Mouse (Mus musculus): ENCODE results near the gene Spen.

DNA sequence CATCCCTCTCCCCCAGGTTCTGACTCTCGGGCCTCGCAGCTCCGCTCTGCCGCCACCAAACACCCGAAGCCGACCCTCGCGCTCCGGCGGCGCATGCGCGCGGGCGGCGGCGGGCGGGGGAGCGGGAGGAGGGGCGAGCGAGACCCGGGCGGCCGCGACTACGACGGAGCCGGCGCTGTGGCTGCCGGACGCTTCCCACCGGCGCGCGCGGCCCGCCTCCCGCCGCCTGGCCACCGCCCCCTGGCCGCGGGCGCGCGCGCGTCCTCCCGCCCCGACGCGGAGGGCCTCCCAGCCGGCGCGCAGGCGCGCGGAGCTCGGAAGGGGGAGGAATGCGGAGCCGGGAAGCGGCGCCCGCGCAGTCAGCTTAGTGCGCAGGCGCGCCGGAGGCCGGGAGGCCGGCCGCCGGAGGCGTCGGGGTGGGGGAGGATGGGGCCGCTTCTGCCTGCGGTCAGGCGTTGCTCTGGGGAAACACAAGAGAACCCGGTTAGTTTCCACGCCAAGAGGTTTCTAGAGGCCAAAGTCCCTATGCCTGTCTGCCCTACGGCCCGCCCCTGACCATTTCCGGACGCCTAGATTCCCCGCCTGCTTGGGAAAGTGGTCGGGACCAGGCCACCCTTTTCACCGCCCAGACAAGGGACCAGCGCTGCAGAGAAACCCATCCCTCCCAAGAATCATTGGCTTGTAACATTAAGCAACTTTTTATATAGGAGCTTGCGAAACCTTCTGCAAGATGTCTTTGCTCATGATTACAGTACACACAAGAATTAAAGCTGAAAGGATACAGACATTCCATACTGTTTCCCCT, at the start of gene Spen:
- peak; percentile 72 for TF ChIP-seq EP300 (IDR thresholded peaks at IDR 0.05; ENCODE audit: low read depth)
- TF ChIP-seq CTCF (IDR thresholded peaks at IDR 0.05; ENCODE audit: low read depth): no peak
